Mouse (Mus musculus): Measurements from ENCODE around the gene Map4k3.

- TF ChIP-seq CTCF (IDR thresholded peaks at IDR 0.05; ENCODE audit: extremely low read depth, insufficient read depth, low read length) (no peak), POLR2A (IDR thresholded peaks at IDR 0.05; ENCODE audit: extremely low read depth, insufficient read depth, low read length) (no peak)
Observed at GRCm38 (mm10) chr17:80729825-80730224, 1.5 kb upstream of the Map4k3 start.

Data from cortical plate, adult 2 months (tissue).